ENCODE assay signal across 9 mouse cellular contexts in genomic region chr10:4078979-4079630, GRCm38 (mm10).
DNase-seq lines count a peak whose midpoint lies in the region; ATAC-seq and TF ChIP-seq lines count a peak whose summit lies in the region.
"Had no signal": no experiment of that assay in that cellular context is flagged by ENCODE, and none has a peak within 500 bp of the region (broad histone marks: within the 10 kb centered on the region; RNA-seq: fewer than 3 reads in every experiment).

No protein-coding gene starts in this region.

- 52% methylated on average over 8 of the region's 8 CpGs for WGBS in embryonic facial prominence, embryonic 14.5 days

- H3K36me3 ChIP-seq in embryonic facial prominence, embryonic 14.5 days (ENCODE audit: control insufficient read depth, insufficient read depth, low read length), result no peaks in the 10 kb centered on the region
- peaks cover 12% of the 10 kb centered on the region for H3K36me3 ChIP-seq in myocyte (ENCODE audit: control insufficient read depth, insufficient read depth)

- no peak overlapping the region for H3K4me2 ChIP-seq in embryonic facial prominence, embryonic 14.5 days (ENCODE audit: low read depth, low read length)
- peak overlapping the region; percentile 8 for H3K4me2 ChIP-seq in myocyte (ENCODE audit: low read depth)

- no peaks in the 10 kb centered on the region for H3K79me2 ChIP-seq in myocyte (ENCODE audit: control insufficient read depth, insufficient read depth)

- no peak for TF ChIP-seq POLR2A in myocyte (IDR thresholded peaks at IDR 0.05; ENCODE audit: insufficient read length, low read depth)

- no peaks in the 10 kb centered on the region for H3K27me3 ChIP-seq in embryonic facial prominence, embryonic 14.5 days (replicated peaks; ENCODE audit: control insufficient read depth, insufficient read depth, low read length)
- H3K27me3 ChIP-seq in myocyte (ENCODE audit: control insufficient read depth, insufficient read depth, insufficient read length), result no peaks in the 10 kb centered on the region

- TF ChIP-seq CTCF in layer of hippocampus, adult 2 months (conservative IDR thresholded peaks at IDR 0.05), result no peak

- H3ac ChIP-seq in myocyte (ENCODE audit: control insufficient read depth, insufficient read length), result no peak overlapping the region

- no peak for ATAC-seq in embryonic facial prominence, embryonic 14.5 days (ENCODE audit: low read depth)

- H3K27ac ChIP-seq in layer of hippocampus, adult 2 months, result peak overlapping the region; percentile 63
- H3K27ac ChIP-seq in embryonic facial prominence, embryonic 14.5 days (replicated peaks; ENCODE audit: low read depth, low read length), result peak overlapping the region; percentile 35
- H3K27ac ChIP-seq: liver, embryonic 14.5 days had no signal

- peaks cover 10% of the 10 kb centered on the region for H3K4me1 ChIP-seq in embryonic facial prominence, embryonic 14.5 days (ENCODE audit: control insufficient read depth, insufficient read depth, low read length)

- no peak overlapping the region for H3K9ac ChIP-seq in embryonic facial prominence, embryonic 14.5 days (ENCODE audit: low read depth, low read length)
- H3K9ac ChIP-seq: liver, embryonic 14.5 days had no signal

- H3K9me3 ChIP-seq in embryonic facial prominence, embryonic 14.5 days (ENCODE audit: control insufficient read depth, low read length), result no peaks in the 10 kb centered on the region

- DNase-seq in layer of hippocampus, adult 2 months (ENCODE audit: low spot score in 2 of 2), result no peak
- DNase-seq in layer of hippocampus, postnatal 14 days (ENCODE audit: low spot score in 2 of 2), result no peak
- DNase-seq in embryonic facial prominence, embryonic 14.5 days (ENCODE audit: low spot score), result peak; percentile 79
- peak; percentile 9 to 33 for DNase-seq in kidney, adult 8-10 months
- no peak for DNase-seq in MN1 (ENCODE audit: low spot score)
- DNase-seq in T-cell, adult 2 months (ENCODE audit: low spot score), result no peak
- no peak for DNase-seq in embryo, embryonic 11 days

- peak overlapping the region; percentile 39; the same call in 1 of the 2 replicates for H3K4me3 ChIP-seq in layer of hippocampus, adult 2 months
- H3K4me3 ChIP-seq in embryonic facial prominence, embryonic 14.5 days (ENCODE audit: low read depth, low read length), result no peak overlapping the region
- no peak overlapping the region for H3K4me3 ChIP-seq in myocyte

TF ChIP-seq in myocyte, 11 proteins besides CTCF, POLR2A, EP300 and RAD21:
- peak in 1 of 3 experiments; percentile 41 for TF ChIP-seq MYOG (IDR thresholded peaks at IDR 0.05; ENCODE audit: control insufficient read depth in 1 of 3, insufficient read depth in 1 of 3, insufficient read length in 2 of 3, low read depth in 2 of 3)
- no peak for TF ChIP-seq POLR2AphosphoS2 (IDR thresholded peaks at IDR 0.05; ENCODE audit: insufficient read length, low read depth)
- no peak for TF ChIP-seq REST (IDR thresholded peaks at IDR 0.05; ENCODE audit: insufficient read depth, insufficient read length)

Comparison
In these comparisons a context has a peak if more than half of its experiments do, and no peak if none do; other contexts are left out.
1. DNase-seq: peak in embryonic facial prominence, embryonic 14.5 days (single experiment) and kidney, adult 8-10 months (2 of 2); none in layer of hippocampus, adult 2 months (0 of 2), layer of hippocampus, postnatal 14 days (0 of 2), MN1 (single experiment), T-cell, adult 2 months (single experiment) and embryo, embryonic 11 days (single experiment).